Mouse (Mus musculus) megakaryocyte, embryonic 14.5 days (primary cell): ENCODE measurements around the gene Zfand3.

Experiments
- FLI1 ChIP-seq: IDR thresholded peaks from 2 replicates; pipeline ENCODE4 v1.6.1; 2012; ENCODE audit warnings: low read length, inconsistent platforms, mixed read lengths
- GATA1 ChIP-seq: IDR thresholded peaks from 3 replicates; pipeline ENCODE4 v1.6.1; 2012; ENCODE audit warnings: mixed read lengths, low read length, inconsistent platforms, borderline replicate concordance

DNA sequence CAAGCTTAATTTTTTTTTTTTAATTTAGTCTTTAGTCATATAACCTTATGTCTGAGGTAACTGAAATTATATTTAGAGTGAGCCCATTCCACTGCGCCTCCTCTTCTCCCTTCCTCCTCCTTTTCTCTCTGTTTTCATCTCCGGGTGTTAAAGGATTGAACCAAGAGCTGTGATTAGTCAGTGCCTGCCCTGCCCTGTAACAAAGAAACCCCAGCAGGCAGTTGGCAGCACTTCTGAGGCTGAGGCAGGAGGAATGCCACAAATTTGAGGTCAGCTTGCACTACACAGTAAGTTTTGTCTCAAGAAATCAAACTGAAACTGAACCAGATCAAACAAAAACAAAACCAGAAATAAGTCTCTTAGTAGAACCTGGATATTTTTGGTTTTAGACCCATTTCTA, 49.3 kb downstream of the Zfand3 start:
- TF ChIP-seq FLI1 = no peak
- no peak for TF ChIP-seq GATA1
